Mouse (Mus musculus) inflammation-experienced regulatory T-cells (primary cell): ENCODE measurements around the gene Mlxipl. TPM values are rescaled to one million over a fixed set of nuclear protein-coding genes. Genes with fewer than 3 reads are reported as not detected.

Experiments
- polyA plus RNA-seq, 2 experiments: library from polyadenylated mRNA; unstranded; fragments of 100-300 nt; shearing (Covaris generic); gene quantifications; one replicate each; pipeline ENCODE4 v1.2.1; 2017

Gene Mlxipl
- 1 to 10 TPM in 1 of 2 experiments, under 1 TPM in 1; 0.34 to 1.3 TPM for polyA plus RNA-seq

GRCm38 (mm10) chr5:135089653-135090052 is at the start of gene Mlxipl:
Gene Mlxipl, plus strand, starts transcription at chr5:135089890.

GRCm38 (mm10) chr5:135063629-135064381 is 25.9 kb upstream of the Mlxipl start, which contains the start of gene Dnajc30:
Gene Dnajc30, plus strand, starts transcription at chr5:135064202.

GRCm38 (mm10) chr5:135064909-135065446 is 24.7 kb upstream of the Mlxipl start, which contains the start of gene Bud23:
Gene Bud23, minus strand, starts transcription at chr5:135064959.

GRCm38 (mm10) chr5:135077564-135078481 is 11.9 kb upstream of the Mlxipl start, which contains the start of gene Vps37d:
Gene Vps37d, minus strand, starts transcription at chr5:135078266.

GRCm38 (mm10) chr5:135149053-135149819 is 59.5 kb downstream of the Mlxipl start, which contains the start of gene Tbl2:
Gene Tbl2, plus strand, starts transcription at chr5:135149657.

GRCm38 (mm10) chr5:135168063-135169062 is 78.7 kb downstream of the Mlxipl start, which contains the start of gene Bcl7b:
Gene Bcl7b, plus strand, starts transcription at chr5:135168283.

GRCm38 (mm10) chr5:135186621-135187348 is 97.1 kb downstream of the Mlxipl start, which contains the start of gene Baz1b:
Gene Baz1b, plus strand, starts transcription at chr5:135187264.

Other genes starting within 250 kb of the Mlxipl start
- not detected for gene Tmem270, start 183.2 kb upstream of the Mlxipl start, polyA plus RNA-seq
- not detected for gene Cldn13, start 174.4 kb upstream of the Mlxipl start, polyA plus RNA-seq
- gene Mettl27, start 157.5 kb upstream of the Mlxipl start, polyA plus RNA-seq: 10 to 100 TPM in 1 of 2 experiments, 1 to 10 TPM in 1; 8.9 to 11.3 TPM
- under 1 TPM in 1 of 2 experiments, not detected in 1; 0.11 TPM for gene Cldn4, start 143.0 kb upstream of the Mlxipl start, polyA plus RNA-seq
- gene Cldn3, start 103.7 kb upstream of the Mlxipl start, polyA plus RNA-seq: 1 to 10 TPM in 1 of 2 experiments, not detected in 1; 1.4 TPM
- gene Abhd11, start 80.7 kb upstream of the Mlxipl start, polyA plus RNA-seq: 10 to 100 TPM; 65.6 to 77.7 TPM
- gene Stx1a, start 66.4 kb upstream of the Mlxipl start, polyA plus RNA-seq: 10 to 100 TPM; 17.8 to 18.6 TPM
- 10 to 100 TPM; 15.5 to 16.3 TPM for gene Dnajc30, start 25.7 kb upstream of the Mlxipl start, polyA plus RNA-seq
- gene Bud23, start 24.9 kb upstream of the Mlxipl start, polyA plus RNA-seq: 100 to 1,000 TPM; 106 to 121 TPM
- gene Vps37d, start 11.6 kb upstream of the Mlxipl start, polyA plus RNA-seq: 1 to 10 TPM in 1 of 2 experiments, under 1 TPM in 1; 0.17 to 1.8 TPM
- gene Tbl2, start 59.8 kb downstream of the Mlxipl start, polyA plus RNA-seq: 10 to 100 TPM; 18.3 to 26.6 TPM
- gene Bcl7b, start 78.4 kb downstream of the Mlxipl start, polyA plus RNA-seq: 100 to 1,000 TPM in 1 of 2 experiments, 10 to 100 TPM in 1; 79.4 to 103 TPM
- gene Baz1b, start 97.4 kb downstream of the Mlxipl start, polyA plus RNA-seq: 10 to 100 TPM; 47.8 to 58.8 TPM
- under 1 TPM in 1 of 2 experiments, not detected in 1; 0.20 TPM for gene Fzd9, start 161.3 kb downstream of the Mlxipl start, polyA plus RNA-seq